Mouse (Mus musculus) ES-E14 (cell line): ENCODE results near the gene Npcd. TPM values are rescaled to one million over a fixed set of nuclear protein-coding genes. Genes with fewer than 3 reads are reported as not detected.

ENCODE experiments used
- DNase-seq: peaks from one replicate; pipeline ENCODE4 v3.0.0-alpha.2; 2013; ENCODE audit warnings: low read depth, low spot score
- H3K27ac ChIP-seq: 2 replicates; pipeline ENCODE4 v1.5.1; 2012; ENCODE audit warnings: low read depth, mild to moderate bottlenecking, low read length, moderate library complexity, mixed read lengths; ENCODE audit not compliant: poor library complexity, insufficient read depth, severe bottlenecking
- H3K36me3 ChIP-seq: 2 replicates; pipeline ENCODE4 v1.6.1; 2012; ENCODE audit warnings: mild to moderate bottlenecking, low read length, moderate library complexity, mixed read lengths; ENCODE audit not compliant: control insufficient read depth, poor library complexity, insufficient read depth, severe bottlenecking
- H3K4me1 ChIP-seq, 2 experiments: fragments of 150-350 bp in 1 of 2; sonication (generic) in 1 of 2; 2 replicates each; pipeline ENCODE4 v1.6.1; 2012; ENCODE audit warnings: low read length in 2 of 2, mild to moderate bottlenecking in 1 of 2, mixed read lengths in 1 of 2; ENCODE audit not compliant: control insufficient read depth in 2 of 2, insufficient read depth in 2 of 2, poor library complexity in 1 of 2
- H3K4me3 ChIP-seq, 2 experiments: fragments of 150-350 bp in 1 of 2; sonication (generic) in 1 of 2; 2 replicates each; pipeline ENCODE4 v1.5.1; 2012; ENCODE audit warnings: low read length in 2 of 2, low read depth in 1 of 2, mild to moderate bottlenecking in 1 of 2, mixed read lengths in 1 of 2; ENCODE audit not compliant: insufficient read depth in 1 of 2, poor library complexity in 1 of 2, severe bottlenecking in 1 of 2
- H3K9ac ChIP-seq: 2 replicates; pipeline ENCODE4 v1.6.1; 2012; ENCODE audit warnings: low read depth, mild to moderate bottlenecking, low read length, mixed read lengths; ENCODE audit not compliant: poor library complexity, insufficient read depth, severe bottlenecking
- H3K9me3 ChIP-seq: fragments of 150-350 bp; sonication (generic); 2 replicates; pipeline ENCODE4 v1.6.1; 2012; ENCODE audit warnings: low read depth, mild to moderate bottlenecking, low read length; ENCODE audit not compliant: control insufficient read depth, insufficient read depth
- CHD2 ChIP-seq: IDR thresholded peaks from 2 replicates; pipeline ENCODE4 v1.6.1; 2014; ENCODE audit warnings: mild to moderate bottlenecking, low read depth, low read length, inconsistent platforms
- HCFC1 ChIP-seq: IDR thresholded peaks from 2 replicates; pipeline ENCODE4 v1.6.1; 2012; ENCODE audit warnings: low read length, inconsistent platforms, borderline replicate concordance; ENCODE audit not compliant: insufficient read depth
- MAFK ChIP-seq: IDR thresholded peaks from 2 replicates; pipeline ENCODE4 v1.6.1; 2014; ENCODE audit warnings: mild to moderate bottlenecking, low read depth, low read length, inconsistent platforms; ENCODE audit not compliant: insufficient read depth
- ZC3H11A ChIP-seq: IDR thresholded peaks from 2 replicates; pipeline ENCODE4 v1.6.1; 2012; ENCODE audit warnings: low read depth, mild to moderate bottlenecking, inconsistent platforms, low read length, borderline replicate concordance
- ZNF384 ChIP-seq: IDR thresholded peaks from 2 replicates; pipeline ENCODE4 v1.6.1; 2012; ENCODE audit warnings: low read depth, low read length, inconsistent platforms
- in situ Hi-C, 2 experiments: fragments of 600-800 bp; cut with MboI; formaldehyde crosslinking; loops; one replicate each; pipeline ENCODE4 v1.15.1; 2025; ENCODE audit warnings: low sequenced_read_pairs in 2 of 2, inconsistent platforms in 1 of 2; ENCODE audit not compliant: unreplicated experiment in 2 of 2
- total RNA-seq: library from RNA; depleted of rRNA; stranded (reverse); fragments of 300-350 nt; gene quantifications from 2 replicates; pipeline ENCODE4 v1.2.3, GENCODE M21; 2012

Gene Npcd
- total RNA-seq, 1 experiment: 3.4 TPM

DNA sequence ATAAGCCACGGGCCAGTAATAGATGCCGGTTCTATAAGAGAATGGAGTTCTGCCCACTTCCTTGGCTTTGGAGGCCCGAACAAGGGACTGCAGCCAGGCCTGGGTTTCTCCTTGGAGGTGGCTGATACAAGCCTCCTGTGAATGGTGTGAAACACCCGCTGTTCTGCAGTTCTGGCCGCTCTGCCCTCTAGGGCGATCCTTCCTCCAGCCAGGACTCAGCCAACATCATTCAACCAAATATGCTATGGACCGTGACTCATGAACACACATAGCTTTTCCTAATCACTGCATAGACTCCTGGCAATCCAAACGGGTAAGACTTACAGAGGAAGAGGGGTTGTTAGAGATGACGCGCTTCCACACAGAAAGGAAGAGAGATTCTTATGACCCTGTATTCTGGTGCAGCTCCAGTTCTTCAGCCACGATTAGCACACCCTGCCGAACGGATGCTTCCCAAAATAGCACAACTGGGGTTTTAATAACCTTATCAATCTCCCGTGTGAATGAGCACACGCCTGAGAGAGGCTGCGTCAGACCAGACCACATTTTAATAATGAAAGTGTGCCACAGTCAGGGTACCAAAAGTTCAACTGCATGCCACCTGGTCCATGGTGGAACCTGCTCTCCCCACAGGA is 66.6 kb downstream of the Npcd start:
- TF ChIP-seq ZC3H11A (no peak), CHD2 (no peak), HCFC1 (no peak), MAFK (no peak), ZNF384 (no peak)
- Histone ChIP-seq H3K4me1 (peaks cover 2 to 3% of the 10 kb centered on the region in 2 experiments; a peak in 2 of 4 replicates), H3K4me3 (no peak overlapping the region), H3K36me3 (no peaks in the 10 kb centered on the region), H3K9me3 (no peaks in the 10 kb centered on the region), H3K9ac (no peak overlapping the region), H3K27ac (no peak overlapping the region)
- in situ Hi-C loops: loop anchor here in 1 of 2 experiments (25.0 kb wide), 1 partner anchor 295 kb away; no protein-coding TSS in a partner anchor
- DNase-seq: no peak

DNA sequence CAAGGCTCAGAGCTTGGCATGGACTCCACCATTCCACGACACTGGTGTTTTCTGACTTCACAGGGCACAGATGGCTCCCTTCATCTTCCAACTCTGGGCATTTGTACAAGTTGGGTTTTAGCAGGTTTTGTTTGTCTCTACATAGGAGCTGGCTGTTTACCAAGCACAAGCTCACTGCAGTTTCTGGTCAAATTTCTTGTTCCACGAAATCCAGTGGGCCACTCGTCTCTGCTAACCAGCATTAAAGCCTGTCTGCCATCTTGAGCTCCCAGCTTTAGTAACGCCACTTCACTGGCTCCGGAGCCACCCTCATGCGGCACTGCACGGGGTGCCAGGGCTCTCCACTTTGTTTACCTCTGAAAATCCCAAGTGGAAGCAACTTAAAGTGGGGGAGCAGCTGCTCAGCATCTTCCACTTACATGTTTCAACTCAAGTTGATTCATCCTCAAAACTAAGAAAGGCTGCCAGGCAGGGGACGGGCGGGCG is 67.4 kb downstream of the Npcd start:
- DNase-seq: no peak
- H3K9ac ChIP-seq: no peak overlapping the region
- H3K9me3 ChIP-seq: no peaks in the 10 kb centered on the region
- H3K36me3 ChIP-seq: no peaks in the 10 kb centered on the region
- H3K4me1 ChIP-seq: peaks cover 3 to 4% of the 10 kb centered on the region in 2 experiments; a peak in 2 of 4 replicates
- no peak overlapping the region for H3K4me3 ChIP-seq
- no peak for TF ChIP-seq CHD2
- TF ChIP-seq ZC3H11A: no peak
- TF ChIP-seq ZNF384: no peak
- TF ChIP-seq MAFK: no peak
- TF ChIP-seq HCFC1: no peak
- H3K27ac ChIP-seq: no peak overlapping the region
- in situ Hi-C loops: loop anchor here in 1 of 2 experiments (25.0 kb wide), 1 partner anchor 296 kb away; no protein-coding TSS in a partner anchor

DNA sequence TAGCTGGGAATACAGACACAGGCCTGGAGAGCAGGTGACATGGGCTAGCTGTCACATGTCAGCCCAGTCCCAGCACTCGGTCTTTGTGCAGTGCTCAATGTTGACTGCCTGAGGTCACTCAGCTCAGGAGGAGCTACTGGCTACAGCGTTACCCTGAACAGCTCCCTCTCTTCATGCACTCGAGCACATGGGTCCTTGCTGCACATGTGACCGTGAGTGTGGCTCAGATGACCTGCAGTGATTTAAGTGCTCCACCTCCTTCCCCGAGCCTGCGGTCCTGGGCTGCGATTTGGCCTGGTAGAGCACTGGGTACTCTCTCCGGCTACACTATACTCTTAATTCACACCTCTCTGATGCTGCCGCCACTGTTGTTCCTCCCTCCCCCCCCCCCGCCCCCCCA is 67.9 kb downstream of the Npcd start:
- TF ChIP-seq ZNF384 (no peak), ZC3H11A (no peak), CHD2 (no peak), HCFC1 (no peak)
- Histone ChIP-seq H3K4me1 (peaks cover 3 to 4% of the 10 kb centered on the region in 2 experiments; a peak in 2 of 4 replicates), H3K4me3 (no peak overlapping the region), H3K36me3 (no peaks in the 10 kb centered on the region), H3K9me3 (no peaks in the 10 kb centered on the region), H3K9ac (no peak overlapping the region), H3K27ac (no peak overlapping the region)
- in situ Hi-C loops: loop anchor here in 1 of 2 experiments (25.0 kb wide), 1 partner anchor 296 kb away; no protein-coding TSS in a partner anchor
- DNase-seq: no peak

- in situ Hi-C loops: loop anchor here in 1 of 2 experiments (25.0 kb wide), 1 partner anchor 297 kb away; no protein-coding TSS in a partner anchor
- no peak overlapping the region for H3K4me3 ChIP-seq
These were observed 68.7 kb downstream of the Npcd start for GRCm38 (mm10) chr15:79765361-79765760.

More at GRCm38 (mm10) chr15:79765361-79765760, 68.7 kb downstream of the Npcd start:
- Histone ChIP-seq H3K36me3 (no peaks in the 10 kb centered on the region), H3K4me1 (peaks cover under 1 to 4% of the 10 kb centered on the region in 2 experiments; a peak in 2 of 4 replicates), H3K9ac (no peak overlapping the region), H3K27ac (no peak overlapping the region), H3K9me3 (no peaks in the 10 kb centered on the region)
- no peak for DNase-seq
- TF ChIP-seq CHD2 (no peak), HCFC1 (no peak), MAFK (no peak), ZC3H11A (no peak), ZNF384 (no peak)
